Mouse (Mus musculus) spleen, postnatal 14 days (tissue): ENCODE data around the gene Gga3.
"Not testable (repeated sequence)": the region's sequence is repeated elsewhere in the genome, so short reads cannot be mapped to it uniquely, and the experiment has no call there.

Experiments
- DNase-seq, 2 experiments: peaks; one replicate each; pipeline ENCODE4 v3.0.0; 2021 to 2022; ENCODE audit warnings: low spot score in 2 of 2

The Gga3 gene

DNA sequence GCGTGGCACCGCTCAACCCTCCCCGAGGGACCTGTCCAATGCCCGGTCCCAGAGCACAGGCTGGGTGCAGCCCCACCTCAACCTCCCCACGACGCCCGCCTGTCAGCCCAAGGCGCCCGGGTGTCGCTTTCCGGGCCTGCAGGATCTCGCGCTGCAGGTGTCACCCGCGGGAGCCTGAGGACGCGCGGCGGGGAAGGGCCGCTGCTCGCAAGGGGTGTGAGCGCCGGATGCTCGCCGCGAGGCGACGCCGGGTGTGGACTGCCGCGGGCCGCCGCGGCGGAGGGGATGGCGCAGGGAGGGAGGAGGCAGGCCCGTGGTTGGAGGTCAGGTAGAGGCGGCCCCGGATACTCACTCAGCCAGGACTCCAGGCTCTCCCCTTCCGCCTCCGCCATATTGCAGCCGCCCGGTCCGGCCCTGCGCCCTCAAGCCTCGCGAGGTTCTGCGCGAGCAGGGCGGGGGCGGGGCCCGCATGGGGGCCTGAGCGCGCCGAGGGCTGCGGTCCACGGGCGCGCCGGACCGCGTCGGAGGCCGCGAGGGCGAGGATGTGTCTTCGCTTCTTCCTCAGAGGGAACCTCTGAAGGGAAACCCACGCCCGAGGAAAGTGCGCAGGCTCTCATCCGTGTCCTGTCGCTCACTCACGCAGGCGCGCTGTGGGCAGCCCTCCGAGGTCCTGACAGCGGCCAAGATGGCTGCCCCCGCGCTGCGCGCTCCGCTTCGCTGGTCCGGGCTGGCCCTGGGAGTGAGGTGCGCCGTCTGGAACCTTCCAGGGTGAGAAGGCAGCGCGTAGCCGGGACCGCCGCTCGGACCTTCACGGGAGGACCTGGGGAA is at the start of gene Gga3, which contains the start of gene Mrps7:
TSS of gene Gga3 (minus strand) at position 576 of the 828 bp plus-strand sequence.
TSS of gene Mrps7 (plus strand) at position 450 of the 828 bp plus-strand sequence.
- peak; percentile 85 to 93 for DNase-seq

- DNase-seq: no peak
Measured at GRCm38 (mm10) chr11:115653194-115653593, 49.3 kb upstream of the Gga3 start.

DNA sequence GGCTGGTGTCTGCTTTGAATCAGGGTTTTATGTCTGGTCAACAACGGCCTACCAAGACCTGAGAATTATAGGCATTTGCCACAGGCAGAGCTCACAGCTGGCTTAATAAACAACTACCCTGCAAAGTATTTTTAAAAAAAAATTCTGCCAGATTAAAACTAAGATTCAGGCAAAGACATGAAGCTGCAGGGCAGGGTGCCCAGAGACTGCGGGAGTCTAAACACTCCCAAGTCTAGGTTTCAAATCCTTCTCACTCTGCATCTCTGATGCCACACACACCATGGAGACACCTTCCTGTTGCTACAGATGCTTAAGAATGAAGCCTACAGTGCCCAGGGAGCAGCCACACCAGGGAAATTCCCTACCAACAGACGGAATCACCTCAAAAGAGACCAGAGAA is 47.8 kb upstream of the Gga3 start:
- no peak for DNase-seq

- DNase-seq: no peak
Measured at GRCm38 (mm10) chr11:115649706-115650105, 45.9 kb upstream of the Gga3 start.

DNA sequence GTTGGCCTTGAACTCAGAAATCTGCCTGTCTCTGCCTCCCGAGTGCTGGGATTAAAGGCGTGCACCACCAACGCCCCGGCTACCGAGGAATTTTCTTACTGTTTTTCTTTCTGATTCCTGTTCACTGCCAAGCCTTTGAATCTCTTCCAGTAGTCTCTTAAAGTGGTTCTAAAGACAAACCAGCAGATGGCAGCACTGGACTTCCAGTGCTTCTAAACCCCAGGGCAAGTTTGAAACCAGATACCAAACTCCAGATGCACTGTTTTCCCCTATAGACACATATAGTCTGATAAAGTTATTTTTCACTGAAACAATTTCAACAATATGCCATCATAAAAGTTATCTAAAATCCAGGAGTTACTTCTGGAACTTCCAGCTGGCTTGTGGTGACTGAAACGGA is 43.6 kb upstream of the Gga3 start:
- DNase-seq: peak in 1 of 2 experiments; percentile 46

GRCm38 (mm10) chr11:115646439-115646838 is 42.6 kb upstream of the Gga3 start:
- no peak for DNase-seq

DNA sequence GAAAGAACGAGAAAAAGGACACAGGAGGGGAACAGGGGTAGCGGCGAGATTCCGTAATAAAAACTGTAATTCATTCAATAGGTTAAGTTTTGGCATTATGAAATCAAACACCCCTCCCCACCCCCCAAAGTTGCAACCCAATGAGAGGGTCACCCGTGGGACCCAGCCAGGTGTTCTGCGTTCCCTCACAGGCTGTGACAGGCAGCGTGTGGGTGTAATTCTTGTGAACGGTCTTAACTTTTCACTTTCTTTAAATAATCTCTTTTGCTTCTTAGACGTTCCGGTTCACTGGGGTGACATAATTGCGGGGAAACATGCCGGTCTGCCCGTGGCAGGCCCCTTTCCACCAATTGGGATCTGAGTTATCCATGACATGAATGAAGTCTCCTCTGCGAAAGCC is 41.6 kb upstream of the Gga3 start:
- not testable (repeated sequence) for DNase-seq

GRCm38 (mm10) chr11:115644308-115644707 is 40.5 kb upstream of the Gga3 start:
- no peak for DNase-seq

DNA sequence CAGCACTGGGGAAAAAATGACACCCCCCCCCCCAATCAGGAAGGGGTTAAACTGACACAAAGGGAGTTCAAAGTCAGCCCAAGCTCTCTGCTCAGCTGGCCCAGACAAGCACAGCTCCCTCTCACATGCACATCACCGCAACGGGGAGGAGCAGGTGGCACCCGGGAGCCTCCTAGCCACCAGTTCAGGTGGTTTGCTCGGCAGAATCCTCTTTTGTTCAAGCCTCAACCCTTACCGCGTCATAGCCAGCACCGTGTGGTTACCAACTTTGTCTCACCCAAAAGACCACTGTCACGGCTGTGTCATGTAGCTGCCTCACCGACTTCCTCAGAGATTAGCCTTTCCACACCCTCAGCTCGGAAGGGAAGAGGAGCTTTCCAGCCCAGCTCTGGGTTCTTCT is 39.4 kb upstream of the Gga3 start:
- no peak for DNase-seq

DNA sequence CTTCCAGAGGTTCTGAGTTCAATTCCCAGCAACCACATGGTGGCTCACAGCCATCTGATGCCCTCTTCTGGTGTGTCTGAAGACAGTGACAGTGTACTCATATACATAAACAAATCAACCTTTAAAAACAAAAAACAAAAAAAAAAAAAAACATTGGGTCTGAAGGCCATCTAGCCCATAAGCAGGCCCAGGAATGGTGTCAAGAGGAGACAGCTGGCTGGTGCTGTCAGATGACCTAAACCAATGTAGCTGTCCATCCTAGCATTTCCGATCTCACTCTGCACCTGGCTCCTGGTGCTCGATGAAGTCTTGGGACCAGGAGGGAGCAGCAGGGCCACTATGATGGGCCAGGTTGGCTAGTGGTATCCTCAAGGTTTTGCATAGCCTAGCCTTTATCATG is 38.9 kb upstream of the Gga3 start:
- DNase-seq: no peak

- DNase-seq: no peak
Measured at GRCm38 (mm10) chr11:115641664-115642036, 37.8 kb upstream of the Gga3 start.

GRCm38 (mm10) chr11:115640978-115641663 is 37.3 kb upstream of the Gga3 start:
- DNase-seq: peak; percentile 28 to 50

DNA sequence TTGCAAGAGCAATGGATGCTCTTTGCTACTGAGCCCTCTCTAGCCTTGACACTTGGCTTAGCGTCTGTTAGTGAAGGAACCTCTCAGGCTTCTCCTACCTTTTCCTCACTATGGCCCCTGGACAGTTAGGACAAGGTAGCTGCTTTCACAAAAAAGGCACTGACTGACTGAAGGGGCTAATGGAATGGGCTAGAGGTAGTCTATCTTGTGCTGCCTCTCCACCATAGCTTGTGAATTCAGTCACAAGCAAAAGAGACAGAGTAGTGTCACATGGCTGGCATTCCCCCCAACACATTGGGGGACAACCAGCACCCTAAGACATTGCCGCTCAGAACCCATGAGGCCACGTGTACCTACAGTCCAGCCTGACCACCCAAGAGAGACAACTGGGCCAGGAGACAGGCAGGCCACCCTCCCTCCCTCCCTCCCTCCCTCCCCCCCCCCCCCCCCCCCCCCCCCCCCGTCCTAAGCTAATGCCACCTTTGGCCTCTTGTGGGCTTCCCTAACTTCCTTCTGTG is 36.5 kb upstream of the Gga3 start:
- DNase-seq: no peak

DNA sequence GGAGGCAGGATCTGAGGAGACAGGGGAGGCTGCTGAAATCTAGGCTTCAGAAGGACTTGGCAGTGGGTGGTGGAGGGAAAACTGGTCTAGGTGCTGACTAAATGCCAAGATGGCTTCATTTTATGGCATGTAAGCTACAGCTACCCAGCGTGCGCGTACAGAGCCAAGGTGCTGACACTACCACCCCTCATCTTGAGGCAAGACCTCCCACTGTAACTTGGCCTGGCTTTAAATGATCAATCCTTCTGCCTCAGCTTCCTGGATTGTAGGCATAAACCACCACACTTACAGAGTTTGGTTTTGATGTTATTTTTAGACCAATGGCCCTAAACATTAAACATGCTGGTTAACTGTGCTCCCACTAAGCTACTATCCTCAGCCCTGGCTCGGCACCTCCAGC is 35.7 kb upstream of the Gga3 start:
- DNase-seq: no peak

- DNase-seq: no peak
Measured at GRCm38 (mm10) chr11:115638498-115639409, 34.9 kb upstream of the Gga3 start.

DNA sequence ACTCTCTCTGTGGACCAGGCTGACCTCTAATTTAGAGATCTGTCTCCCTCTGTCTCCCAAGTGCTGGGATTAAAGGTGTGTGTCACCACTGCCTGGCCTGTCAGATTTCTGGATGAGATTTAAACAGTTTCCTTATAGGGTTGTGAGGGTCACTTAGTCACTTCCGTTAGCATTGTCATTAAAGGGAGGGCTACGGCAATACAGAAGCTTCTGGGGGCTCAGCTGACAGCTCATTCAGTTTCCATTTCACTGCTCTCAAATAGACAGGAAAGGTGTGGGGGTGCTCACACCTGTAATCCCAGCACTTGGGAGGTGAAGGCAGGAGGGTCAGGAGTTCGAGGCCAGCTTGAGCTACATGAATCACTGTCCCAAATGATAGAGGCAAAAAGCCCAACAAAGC is 33.1 kb upstream of the Gga3 start:
- no peak for DNase-seq

DNA sequence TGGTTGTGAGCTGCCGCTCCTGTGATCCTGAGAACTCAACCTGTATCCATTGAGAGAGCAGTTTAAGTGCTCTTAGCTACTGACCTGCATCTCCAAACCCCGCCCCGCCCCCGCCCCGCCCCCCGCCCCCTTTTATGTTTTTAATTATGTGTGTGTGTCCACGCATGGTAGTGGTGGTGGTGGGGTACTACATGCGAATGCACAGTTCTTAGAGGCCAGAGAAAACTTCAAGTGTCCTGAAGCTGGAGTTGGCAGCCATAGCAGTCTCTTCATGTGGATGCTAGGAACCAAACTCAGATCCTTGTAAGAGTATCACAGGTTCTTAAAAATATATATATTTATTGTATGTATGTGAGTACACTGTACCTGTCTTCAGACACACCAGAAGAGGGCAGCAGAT is 31.6 kb upstream of the Gga3 start:
- no peak for DNase-seq

DNA sequence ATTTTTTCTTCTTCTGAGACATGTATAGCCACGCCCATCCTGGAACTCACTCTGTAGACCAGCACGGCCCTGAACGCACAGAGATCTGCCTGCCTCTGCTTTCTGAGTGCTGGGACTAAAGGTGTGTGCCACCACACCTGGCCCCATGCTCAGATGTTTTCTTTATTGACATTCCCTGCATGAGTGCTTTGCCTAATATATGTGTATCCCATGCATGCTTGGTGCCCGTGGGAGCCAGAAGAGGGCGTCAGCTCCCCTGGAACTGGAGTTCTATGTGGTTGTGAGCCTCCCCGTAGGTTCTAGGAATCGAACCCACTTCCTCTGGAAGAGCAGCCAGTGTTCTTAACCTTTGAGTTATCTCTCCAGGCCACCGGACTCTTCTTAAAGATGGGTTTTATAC is 31.2 kb upstream of the Gga3 start:
- no peak for DNase-seq

- no peak for DNase-seq
Measured at GRCm38 (mm10) chr11:115634109-115634508, 30.3 kb upstream of the Gga3 start.

- no peak for DNase-seq
Measured at GRCm38 (mm10) chr11:115632862-115633261, 29.0 kb upstream of the Gga3 start.

GRCm38 (mm10) chr11:115632247-115632646 is 28.4 kb upstream of the Gga3 start:
- no peak for DNase-seq

DNA sequence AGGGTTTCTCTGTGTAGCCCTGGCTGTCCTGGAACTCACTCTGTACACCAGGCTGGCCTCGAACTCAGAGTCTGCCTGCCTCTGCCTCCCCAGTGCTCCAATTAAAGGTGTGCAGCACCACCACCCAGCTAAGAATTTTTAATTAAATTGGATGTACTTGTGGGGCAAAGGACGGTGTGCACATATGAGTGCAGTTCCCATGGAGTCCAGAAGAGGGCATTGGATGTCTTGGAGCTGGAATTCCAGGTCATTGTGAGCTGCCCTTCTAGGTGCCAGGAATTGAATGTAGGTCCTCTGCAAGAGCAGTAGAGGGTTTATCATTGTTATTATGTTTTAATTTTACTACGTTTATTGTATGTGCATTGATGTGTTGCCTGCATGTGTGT is 27.6 kb upstream of the Gga3 start:
- DNase-seq: peak in 1 of 2 experiments; percentile 28
